Mouse (Mus musculus): ENCODE measurements around the gene Mfsd12. TPM values are rescaled to one million over a fixed set of nuclear protein-coding genes. Genes with fewer than 3 reads are reported as not detected.

Gene Mfsd12
- polyA plus RNA-seq, 1 experiment, result 15.6 TPM

GRCm38 (mm10) chr10:81358209-81358608, 918 bp downstream of the Mfsd12 start:
- DNase-seq (ENCODE audit: low read depth), result no peak
- TF ChIP-seq CTCF (IDR thresholded peaks at IDR 0.05; ENCODE audit: borderline replicate concordance, extremely low read depth, insufficient read depth, insufficient read length) (no peak), POLR2A (IDR thresholded peaks at IDR 0.05; ENCODE audit: borderline replicate concordance, extremely low read depth, insufficient read depth, insufficient read length, poor library complexity, severe bottlenecking) (no peak)

GRCm38 (mm10) chr10:81358841-81359240, 1.6 kb downstream of the Mfsd12 start:
- DNase-seq (ENCODE audit: low read depth), result no peak
- no peak for TF ChIP-seq CTCF (IDR thresholded peaks at IDR 0.05; ENCODE audit: borderline replicate concordance, extremely low read depth, insufficient read depth, insufficient read length)
- TF ChIP-seq POLR2A (IDR thresholded peaks at IDR 0.05; ENCODE audit: borderline replicate concordance, extremely low read depth, insufficient read depth, insufficient read length, poor library complexity, severe bottlenecking), result no peak

GRCm38 (mm10) chr10:81360721-81361120, 3.4 kb downstream of the Mfsd12 start:
- no peak for TF ChIP-seq POLR2A (IDR thresholded peaks at IDR 0.05; ENCODE audit: borderline replicate concordance, extremely low read depth, insufficient read depth, insufficient read length, poor library complexity, severe bottlenecking)
- DNase-seq (ENCODE audit: low read depth), result no peak

GRCm38 (mm10) chr10:81362336-81362949, 5.2 kb downstream of the Mfsd12 start:
- TF ChIP-seq POLR2A (IDR thresholded peaks at IDR 0.05; ENCODE audit: borderline replicate concordance, extremely low read depth, insufficient read depth, insufficient read length, poor library complexity, severe bottlenecking), result no peak
- no peak for TF ChIP-seq CTCF (IDR thresholded peaks at IDR 0.05; ENCODE audit: borderline replicate concordance, extremely low read depth, insufficient read depth, insufficient read length)

GRCm38 (mm10) chr10:81363436-81364346, 6.4 kb downstream of the Mfsd12 start:
- no peak for TF ChIP-seq POLR2A (IDR thresholded peaks at IDR 0.05; ENCODE audit: borderline replicate concordance, extremely low read depth, insufficient read depth, insufficient read length, poor library complexity, severe bottlenecking)
- TF ChIP-seq CTCF (IDR thresholded peaks at IDR 0.05; ENCODE audit: borderline replicate concordance, extremely low read depth, insufficient read depth, insufficient read length), result no peak
- no peak for DNase-seq (ENCODE audit: low read depth)

More at GRCm38 (mm10) chr10:81362336-81362949, 5.2 kb downstream of the Mfsd12 start:
- no peak for DNase-seq (ENCODE audit: low read depth)

- no peak for TF ChIP-seq POLR2A (IDR thresholded peaks at IDR 0.05; ENCODE audit: borderline replicate concordance, extremely low read depth, insufficient read depth, insufficient read length, poor library complexity, severe bottlenecking)
- no peak for TF ChIP-seq CTCF (IDR thresholded peaks at IDR 0.05; ENCODE audit: borderline replicate concordance, extremely low read depth, insufficient read depth, insufficient read length)
Observed at GRCm38 (mm10) chr10:81364666-81365065, 7.4 kb downstream of the Mfsd12 start.

GRCm38 (mm10) chr10:81365073-81365472, 7.8 kb downstream of the Mfsd12 start:
- no peak for TF ChIP-seq POLR2A (IDR thresholded peaks at IDR 0.05; ENCODE audit: borderline replicate concordance, extremely low read depth, insufficient read depth, insufficient read length, poor library complexity, severe bottlenecking)
- no peak for TF ChIP-seq CTCF (IDR thresholded peaks at IDR 0.05; ENCODE audit: borderline replicate concordance, extremely low read depth, insufficient read depth, insufficient read length)
- DNase-seq (ENCODE audit: low read depth), result no peak

More at GRCm38 (mm10) chr10:81364666-81365065, 7.4 kb downstream of the Mfsd12 start:
- DNase-seq (ENCODE audit: low read depth), result no peak

- TF ChIP-seq POLR2A (IDR thresholded peaks at IDR 0.05; ENCODE audit: borderline replicate concordance, extremely low read depth, insufficient read depth, insufficient read length, poor library complexity, severe bottlenecking), result no peak
- no peak for TF ChIP-seq CTCF (IDR thresholded peaks at IDR 0.05; ENCODE audit: borderline replicate concordance, extremely low read depth, insufficient read depth, insufficient read length)
- DNase-seq (ENCODE audit: low read depth), result peak; percentile 47
Observed at GRCm38 (mm10) chr10:81365672-81366476, 8.6 kb downstream of the Mfsd12 start, which contains the start of gene 4930404N11Rik. TSS of gene 4930404N11Rik (minus strand) at chr10:81365816.

- no peak for DNase-seq (ENCODE audit: low read depth)
- TF ChIP-seq POLR2A (IDR thresholded peaks at IDR 0.05; ENCODE audit: borderline replicate concordance, extremely low read depth, insufficient read depth, insufficient read length, poor library complexity, severe bottlenecking) (no peak), CTCF (IDR thresholded peaks at IDR 0.05; ENCODE audit: borderline replicate concordance, extremely low read depth, insufficient read depth, insufficient read length) (no peak)
Observed at GRCm38 (mm10) chr10:81366477-81367206, 9.4 kb downstream of the Mfsd12 start.

GRCm38 (mm10) chr10:81367207-81367495, 9.9 kb downstream of the Mfsd12 start:
- no peak for DNase-seq (ENCODE audit: low read depth)

More at GRCm38 (mm10) chr10:81367207-81367495, 9.9 kb downstream of the Mfsd12 start:
- TF ChIP-seq POLR2A (IDR thresholded peaks at IDR 0.05; ENCODE audit: borderline replicate concordance, extremely low read depth, insufficient read depth, insufficient read length, poor library complexity, severe bottlenecking), result no peak
- no peak for TF ChIP-seq CTCF (IDR thresholded peaks at IDR 0.05; ENCODE audit: borderline replicate concordance, extremely low read depth, insufficient read depth, insufficient read length)

All from brain, embryonic 14.5 days (tissue).